Mouse (Mus musculus) embryonic facial prominence, embryonic 14.5 days (tissue): ENCODE measurements at regions not wholly inside any gene's neighbourhood (a gene's known extent, or its start where the extent isn't known, plus 50 kb on each side); places are given as distances from the start of the nearest gene placed in this dataset.

ENCODE experiments used
- ATAC-seq: fragments of 200-750 bp; cut with Nextera tagmentation; 2 replicates; pipeline ENCODE4 v1.8.0; 2017; ENCODE audit warnings: low read depth, moderate number of reproducible peaks, moderate TSS enrichment
- DNase-seq: peaks from one replicate; pipeline ENCODE4 v3.0.0-alpha.2; 2015; ENCODE audit warnings: low spot score
- H3K27ac ChIP-seq: fragments of 300-500 bp; sonication (generic); replicated peaks from 2 replicates; pipeline ENCODE4 v1.5.1; 2014; ENCODE audit warnings: low read depth, mild to moderate bottlenecking, low read length, moderate library complexity
- H3K27me3 ChIP-seq: fragments of 300-500 bp; sonication (generic); replicated peaks from 2 replicates; pipeline ENCODE4 v1.6.1; 2014; ENCODE audit warnings: low read length; ENCODE audit not compliant: control insufficient read depth, insufficient read depth
- H3K36me3 ChIP-seq: fragments of 300-500 bp; sonication (generic); 2 replicates; pipeline ENCODE4 v1.6.1; 2014; ENCODE audit warnings: low read length, mixed read lengths; ENCODE audit not compliant: control insufficient read depth, insufficient read depth
- H3K4me1 ChIP-seq: fragments of 300-500 bp; sonication (generic); 2 replicates; pipeline ENCODE4 v1.6.1; 2014; ENCODE audit warnings: antibody characterized with exemption, low read length; ENCODE audit not compliant: control insufficient read depth, insufficient read depth
- H3K4me2 ChIP-seq: fragments of 300-500 bp; sonication (generic); 2 replicates; pipeline ENCODE4 v1.6.1; 2014; ENCODE audit warnings: low read depth, mild to moderate bottlenecking, low read length, moderate library complexity, mixed read lengths
- H3K4me3 ChIP-seq: fragments of 300-500 bp; sonication (generic); 2 replicates; pipeline ENCODE4 v1.5.1; 2014; ENCODE audit warnings: low read depth, mild to moderate bottlenecking, low read length
- H3K9ac ChIP-seq: fragments of 300-500 bp; sonication (generic); 2 replicates; pipeline ENCODE4 v1.6.1; 2014; ENCODE audit warnings: low read depth, mild to moderate bottlenecking, low read length, moderate library complexity, mixed read lengths
- H3K9me3 ChIP-seq: fragments of 300-500 bp; sonication (generic); 2 replicates; pipeline ENCODE4 v1.6.1; 2016; ENCODE audit warnings: low read length; ENCODE audit not compliant: control insufficient read depth
- WGBS: fragments of 180-500 bp; shearing (Covaris S2); extraction: QIAGEN DNeasy Blood & Tissue Kit; methylation state at CpG from one replicate; pipeline ENCODE4 v1.1.7; 2014; 5-methylcytosine and 5-hydroxymethylcytosine counted together

DNA sequence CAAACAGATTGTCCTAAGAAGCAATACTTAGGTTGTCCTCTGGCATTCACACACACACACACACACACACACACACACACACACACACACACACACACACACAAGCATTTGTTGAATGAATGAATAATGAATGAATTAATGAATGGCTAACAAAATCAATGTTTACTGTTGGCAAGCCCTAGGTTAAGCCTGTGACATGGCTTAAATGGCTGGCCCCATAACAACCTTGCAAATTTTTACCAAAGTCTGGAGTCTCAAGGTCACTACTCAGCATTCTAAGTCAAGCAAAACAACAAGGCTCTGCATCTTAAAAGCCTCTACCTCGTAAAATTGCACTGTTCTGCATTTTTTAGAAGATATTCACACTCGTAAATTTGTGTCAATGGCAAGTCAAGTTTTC lies 357.1 kb downstream of the Cdk5rap2 start:
- H3K27me3 ChIP-seq, result no peaks in the 10 kb centered on the region
- H3K9me3 ChIP-seq, result no peaks in the 10 kb centered on the region
- no peak overlapping the region for H3K9ac ChIP-seq
- 80% methylated on average over 2 of the region's 2 CpGs for WGBS
- H3K4me2 ChIP-seq, result no peak overlapping the region
- no peak overlapping the region for H3K4me3 ChIP-seq
- ATAC-seq, result no peak
- H3K27ac ChIP-seq, result no peak overlapping the region
- no peaks in the 10 kb centered on the region for H3K36me3 ChIP-seq
- no peaks in the 10 kb centered on the region for H3K4me1 ChIP-seq
- DNase-seq, result no peak

DNA sequence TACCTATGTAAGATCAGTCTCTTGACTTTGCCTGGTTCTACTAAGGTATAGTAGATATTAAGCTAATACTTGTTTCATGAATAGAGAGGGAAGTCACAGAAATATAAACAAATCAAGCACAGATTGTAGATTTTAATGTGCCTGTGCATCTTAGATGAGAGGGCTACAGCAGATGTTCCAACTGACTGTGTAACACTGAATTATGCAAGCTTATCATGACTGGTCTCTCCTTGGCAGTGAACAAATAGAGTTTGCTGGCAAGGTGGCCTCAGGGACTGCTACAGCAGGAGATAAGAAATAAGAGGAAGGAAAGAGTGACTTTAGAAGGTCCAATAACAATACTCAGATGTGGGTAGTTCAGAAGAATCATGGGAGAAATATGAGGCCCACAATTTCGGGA lies 372.0 kb downstream of the Cdk5rap2 start:
- DNase-seq, result no peak
- Histone ChIP-seq H3K4me1 (no peaks in the 10 kb centered on the region), H3K9me3 (no peaks in the 10 kb centered on the region), H3K27me3 (no peaks in the 10 kb centered on the region), H3K9ac (no peak overlapping the region), H3K27ac (no peak overlapping the region), H3K36me3 (no peaks in the 10 kb centered on the region), H3K4me2 (no peak overlapping the region), H3K4me3 (no peak overlapping the region)
- 67% methylated on average over 1 of the region's 1 CpGs for WGBS
- no peak for ATAC-seq

DNA sequence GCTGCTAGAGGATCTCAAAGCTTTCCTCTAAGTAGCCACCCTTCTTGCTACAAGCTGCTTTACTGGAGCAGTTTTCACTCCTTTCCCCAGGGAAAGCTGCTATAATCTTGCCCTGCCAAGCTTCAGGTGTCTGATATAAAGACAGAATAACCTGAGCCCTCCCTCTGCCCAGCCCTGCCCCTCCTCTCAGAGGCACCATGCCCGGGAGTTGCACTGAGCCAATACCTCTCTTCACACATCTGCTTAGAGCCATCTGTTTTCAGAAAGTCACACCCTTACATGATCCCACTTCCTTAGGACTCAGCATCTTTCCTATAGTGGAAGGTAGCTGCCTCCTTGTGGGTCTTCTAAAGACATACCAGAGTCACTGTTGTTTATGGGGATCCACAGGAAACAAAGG lies 374.3 kb downstream of the Cdk5rap2 start:
- Histone ChIP-seq H3K27ac (no peak overlapping the region), H3K9ac (no peak overlapping the region), H3K9me3 (no peaks in the 10 kb centered on the region), H3K4me2 (no peak overlapping the region), H3K27me3 (no peaks in the 10 kb centered on the region), H3K4me1 (no peaks in the 10 kb centered on the region), H3K4me3 (no peak overlapping the region), H3K36me3 (no peaks in the 10 kb centered on the region)
- ATAC-seq (peak; percentile 63; the same call in 1 of the 2 replicates), DNase-seq (no peak)
- 38% methylated on average over 1 of the region's 1 CpGs for WGBS

DNA sequence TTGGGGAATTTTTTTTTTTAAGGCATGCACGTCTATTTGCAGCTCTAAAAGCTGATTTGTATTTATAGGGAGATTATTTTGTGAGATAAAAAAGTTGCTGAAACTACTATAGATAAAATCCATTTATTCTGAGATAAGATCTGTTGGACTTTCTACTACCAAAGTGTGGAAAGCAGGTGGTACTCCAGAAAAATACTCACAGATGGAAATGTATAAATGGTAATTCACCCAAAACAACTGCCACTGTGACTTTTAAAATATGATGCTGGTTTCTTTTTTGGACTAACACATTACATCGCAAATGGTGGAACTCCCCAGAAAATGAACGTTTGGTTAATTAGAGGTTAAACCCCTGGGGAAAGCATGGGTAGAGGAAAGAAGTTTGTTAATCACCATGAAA lies 377.7 kb downstream of the Cdk5rap2 start:
- H3K4me3 ChIP-seq, result no peak overlapping the region
- DNase-seq (no peak), ATAC-seq (no peak)
- no peaks in the 10 kb centered on the region for H3K36me3 ChIP-seq
- no peaks in the 10 kb centered on the region for H3K9me3 ChIP-seq
- WGBS, result 62% methylated on average over 3 of the region's 3 CpGs
- no peak overlapping the region for H3K27ac ChIP-seq
- H3K27me3 ChIP-seq, result no peaks in the 10 kb centered on the region
- no peak overlapping the region for H3K4me2 ChIP-seq
- H3K4me1 ChIP-seq, result no peaks in the 10 kb centered on the region
- no peak overlapping the region for H3K9ac ChIP-seq

DNA sequence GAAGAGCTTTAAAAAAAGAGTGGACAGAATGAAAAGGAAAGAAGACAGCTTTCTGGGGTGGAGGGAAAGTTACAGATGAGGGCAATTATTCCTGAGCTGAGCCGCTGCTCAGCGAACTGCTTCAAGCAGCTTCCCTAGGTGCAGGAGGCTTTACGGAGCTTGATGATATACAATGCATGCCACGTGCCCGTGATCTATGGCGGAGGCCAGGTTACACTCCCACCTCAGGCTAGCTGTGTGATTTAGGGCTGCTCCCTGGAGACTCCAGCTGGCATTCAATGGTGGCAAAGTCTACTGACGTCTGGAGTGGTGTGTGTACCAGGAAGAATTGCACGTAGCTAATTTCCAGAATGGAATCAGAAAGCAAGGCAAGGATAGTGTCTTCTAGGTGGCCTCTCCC lies 383.4 kb downstream of the Cdk5rap2 start:
- Histone ChIP-seq H3K36me3 (no peaks in the 10 kb centered on the region), H3K4me3 (no peak overlapping the region), H3K4me1 (no peaks in the 10 kb centered on the region), H3K27me3 (no peaks in the 10 kb centered on the region), H3K9ac (no peak overlapping the region), H3K27ac (no peak overlapping the region), H3K9me3 (no peaks in the 10 kb centered on the region), H3K4me2 (no peak overlapping the region)
- DNase-seq (no peak), ATAC-seq (no peak)
- WGBS, result 64% methylated on average over 8 of the region's 8 CpGs

DNA sequence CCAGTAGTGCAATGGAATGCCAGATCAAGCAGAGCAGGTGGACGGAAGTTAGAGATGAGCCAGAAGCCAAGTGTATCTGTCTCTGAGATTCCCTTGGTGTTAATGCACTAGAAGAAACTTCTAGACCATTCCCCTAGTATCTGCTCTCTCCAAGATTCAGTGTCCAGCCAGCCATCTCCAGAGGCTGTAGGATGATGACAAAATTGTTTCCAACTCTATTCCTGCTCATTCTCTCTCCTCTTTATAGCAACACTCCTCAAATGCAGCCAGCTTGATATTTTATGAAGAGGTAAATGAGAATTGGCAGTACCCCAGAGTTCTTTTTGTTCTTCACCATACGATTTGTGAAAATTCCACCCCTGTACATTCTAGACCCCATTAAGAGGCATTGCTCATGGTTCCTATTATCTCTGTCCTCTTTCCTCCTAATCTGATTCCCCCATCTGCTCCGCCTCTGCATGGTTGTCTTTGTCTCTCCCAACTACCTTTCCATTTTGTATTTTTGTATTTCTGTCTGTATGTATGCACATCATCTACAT lies 385.3 kb downstream of the Cdk5rap2 start:
- ATAC-seq (no peak), DNase-seq (no peak)
- Histone ChIP-seq H3K9me3 (no peaks in the 10 kb centered on the region), H3K4me2 (no peak overlapping the region), H3K4me3 (no peak overlapping the region), H3K9ac (no peak overlapping the region), H3K36me3 (no peaks in the 10 kb centered on the region), H3K27ac (no peak overlapping the region), H3K4me1 (no peaks in the 10 kb centered on the region), H3K27me3 (no peaks in the 10 kb centered on the region)
- WGBS, result 88% methylated on average over 3 of the region's 3 CpGs

DNA sequence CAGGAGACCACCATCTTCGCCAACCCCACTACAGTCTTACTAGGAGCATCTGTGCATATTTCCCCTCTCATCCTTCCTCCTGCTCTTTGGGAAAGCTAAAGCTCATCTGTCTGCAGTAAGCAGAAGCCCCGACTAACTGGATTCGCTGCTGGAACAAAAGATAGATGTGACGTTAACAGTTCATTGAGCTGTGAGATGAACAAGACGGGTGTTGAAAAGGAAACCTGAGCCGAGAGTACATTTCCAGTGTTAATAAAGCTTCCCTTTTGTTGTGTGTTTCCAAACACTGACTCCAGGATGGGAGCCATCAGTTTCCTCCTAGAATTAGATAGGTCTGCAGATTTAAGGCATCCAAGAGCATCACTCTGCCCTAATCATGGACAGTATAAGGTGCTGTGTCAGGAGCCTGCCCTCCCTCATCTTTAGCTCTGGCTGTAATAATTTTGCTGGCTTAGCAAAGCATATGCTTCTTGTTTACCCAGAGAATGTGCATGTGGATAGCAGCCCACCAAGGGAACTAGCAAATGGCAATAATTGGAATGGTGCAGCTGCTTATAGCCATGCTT lies 389.3 kb downstream of the Cdk5rap2 start:
- WGBS, result 59% methylated on average over 6 of the region's 6 CpGs
- no peak for ATAC-seq

DNA sequence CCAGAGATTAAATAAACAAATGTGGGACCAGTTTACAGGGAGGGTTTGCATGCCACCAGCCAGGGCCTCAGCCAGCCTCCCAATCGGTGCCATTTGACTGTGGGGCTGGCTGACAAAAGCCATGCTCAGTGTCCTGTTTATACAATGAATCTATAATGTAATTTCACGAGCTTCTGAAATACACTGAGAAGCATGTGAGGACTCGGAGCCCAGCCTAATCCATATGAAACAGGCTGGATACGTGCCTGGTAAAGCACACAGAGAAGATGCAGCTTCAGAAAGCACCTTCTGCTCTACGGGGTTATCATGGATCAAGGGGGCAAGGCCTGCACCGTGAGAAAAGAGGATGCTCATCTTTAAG lies 398.0 kb downstream of the Cdk5rap2 start:
- ATAC-seq (0 out of 2 replicates have a peak, but pooled peaks have one; percentile 2), DNase-seq (no peak)
- Histone ChIP-seq H3K36me3 (no peaks in the 10 kb centered on the region), H3K27me3 (no peaks in the 10 kb centered on the region), H3K27ac (no peak overlapping the region), H3K9me3 (no peaks in the 10 kb centered on the region), H3K4me1 (no peaks in the 10 kb centered on the region), H3K4me2 (no peak overlapping the region), H3K9ac (no peak overlapping the region), H3K4me3 (no peak overlapping the region)
- WGBS, result 59% methylated on average over 6 of the region's 6 CpGs

More for the DNA sequence above, 389.3 kb downstream of the Cdk5rap2 start:
- Histone ChIP-seq H3K36me3 (no peaks in the 10 kb centered on the region), H3K4me2 (no peak overlapping the region), H3K4me1 (no peaks in the 10 kb centered on the region), H3K27me3 (no peaks in the 10 kb centered on the region), H3K9me3 (no peaks in the 10 kb centered on the region), H3K4me3 (no peak overlapping the region), H3K27ac (no peak overlapping the region), H3K9ac (no peak overlapping the region)
- DNase-seq, result no peak

DNA sequence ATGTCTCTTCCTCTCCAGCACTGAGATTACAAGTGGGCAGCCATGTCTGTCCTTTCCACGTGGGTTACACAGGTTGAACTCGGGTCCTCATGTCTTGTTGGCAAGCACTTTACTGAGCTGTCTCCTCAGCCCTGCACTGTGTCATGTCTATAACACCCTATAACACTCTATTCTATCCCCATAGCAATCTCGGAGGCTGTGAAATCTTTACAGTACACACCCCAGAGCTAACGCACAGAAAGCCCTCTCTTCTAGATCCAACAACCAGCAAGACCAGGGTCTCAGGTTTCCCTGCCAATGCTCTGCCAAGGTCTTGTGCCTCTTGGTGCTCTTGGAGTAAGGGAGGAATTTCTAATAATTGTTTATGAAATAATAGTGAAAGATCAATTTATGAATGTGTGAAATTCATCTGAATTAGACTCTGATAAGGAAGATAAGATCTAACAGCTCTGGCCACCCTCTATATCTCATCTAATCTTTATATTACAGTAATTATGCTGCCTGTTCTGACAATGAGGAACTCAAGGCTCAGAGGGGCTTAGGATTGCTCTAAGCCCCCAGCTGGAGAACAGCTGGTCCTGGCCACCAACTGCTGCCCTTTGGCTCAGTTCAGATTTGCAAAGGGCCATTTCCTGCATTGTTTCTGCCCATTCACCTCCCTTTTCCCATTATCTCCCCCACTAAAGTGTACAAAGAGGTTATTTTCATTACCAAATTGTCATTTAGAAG lies 398.6 kb downstream of the Cdk5rap2 start:
- Histone ChIP-seq H3K4me2 (no peak overlapping the region), H3K36me3 (no peaks in the 10 kb centered on the region), H3K27me3 (no peaks in the 10 kb centered on the region), H3K4me3 (no peak overlapping the region), H3K9ac (no peak overlapping the region), H3K9me3 (no peaks in the 10 kb centered on the region), H3K4me1 (no peaks in the 10 kb centered on the region), H3K27ac (no peak overlapping the region)
- WGBS, result 69% methylated on average over 4 of the region's 4 CpGs
- DNase-seq (peak; percentile 65), ATAC-seq (peak; percentile 67; the same call in 1 of the 2 replicates)
